18 mouse cellular contexts compared by ENCODE assay signal in genomic region chr5:97839271-97839923, GRCm38 (mm10).
"Had no signal": no experiment of that assay in that cellular context is flagged by ENCODE, and none has a peak within 500 bp of the region (broad histone marks: within the 10 kb centered on the region; RNA-seq: fewer than 3 reads in every experiment).

No protein-coding gene starts in this region.

- H3K4me2 ChIP-seq: lung, embryonic 14.5 days; midbrain, embryonic 11.5 days; midbrain, embryonic 13.5 days; midbrain, embryonic 15.5 days; neural tube, embryonic 12.5 days had no signal

- H3K9me3 ChIP-seq: megakaryocyte, embryonic 14.5 days; midbrain, embryonic 13.5 days; midbrain, embryonic 15.5 days; neural tube, embryonic 12.5 days had no signal

- H3K27me3 ChIP-seq: megakaryocyte, embryonic 14.5 days; midbrain, embryonic 13.5 days; midbrain, embryonic 15.5 days; neural tube, embryonic 12.5 days had no signal

- H3K4me1 ChIP-seq: megakaryocyte, embryonic 14.5 days; midbrain, embryonic 13.5 days; midbrain, embryonic 15.5 days; neural tube, embryonic 12.5 days had no signal

- H3K27ac ChIP-seq: macrophage; midbrain, embryonic 13.5 days; midbrain, embryonic 15.5 days; neural tube, embryonic 12.5 days had no signal

- DNase-seq: lung, adult 18-20 months; lung, embryonic 14.5 days; lung, postnatal 10 days; lung, postnatal 36 days; retina, postnatal 1 day; right cerebral cortex, adult 18-20 months; right cerebral cortex, postnatal 25 days; right cerebral cortex, postnatal 4 days; spleen, adult 18-20 months; thymus, adult 18-20 months; thymus, postnatal 14 days; thymus, postnatal 36 days had no signal

- H3K4me3 ChIP-seq: megakaryocyte, embryonic 14.5 days; midbrain, embryonic 13.5 days; midbrain, embryonic 15.5 days; neural tube, embryonic 12.5 days had no signal

- H3K36me3 ChIP-seq: midbrain, embryonic 13.5 days; midbrain, embryonic 15.5 days; neural tube, embryonic 12.5 days had no signal

- ATAC-seq: midbrain, embryonic 13.5 days; midbrain, embryonic 15.5 days had no signal

- H3K9ac ChIP-seq: lung, embryonic 14.5 days; midbrain, embryonic 13.5 days; midbrain, embryonic 15.5 days; neural tube, embryonic 12.5 days had no signal
